Mouse (Mus musculus) spleen, adult 2 months (tissue): ENCODE data around the gene Nhs. TPM values are rescaled to one million over a fixed set of nuclear protein-coding genes. Genes with fewer than 3 reads are reported as not detected.

Experiments
- DNase-seq, 2 experiments: peaks; one replicate each; pipeline versions ENCODE4 v3.0.0 to v3.0.0-alpha.2; 2012 to 2021; ENCODE audit warnings: low spot score in 2 of 2, low read depth in 1 of 2
- H3K27ac ChIP-seq: fragments of 200-500 bp; 2 replicates; pipeline ENCODE4 v1.5.1; 2012; ENCODE audit warnings: low read length, inconsistent platforms; ENCODE audit not compliant: insufficient read depth
- H3K27me3 ChIP-seq: fragments of 200-500 bp; 2 replicates; pipeline ENCODE4 v1.6.1; 2012; ENCODE audit warnings: mild to moderate bottlenecking, moderate library complexity, low read length, inconsistent platforms; ENCODE audit not compliant: control insufficient read depth, insufficient read depth
- H3K36me3 ChIP-seq: fragments of 200-500 bp; 2 replicates; pipeline ENCODE4 v1.6.1; 2012; ENCODE audit warnings: mild to moderate bottlenecking, low read length, inconsistent platforms; ENCODE audit not compliant: control insufficient read depth, insufficient read depth
- H3K4me1 ChIP-seq: fragments of 200-500 bp; 2 replicates; pipeline ENCODE4 v1.6.1; 2011; ENCODE audit warnings: inconsistent platforms; ENCODE audit not compliant: control insufficient read depth, insufficient read depth, insufficient read length
- H3K4me3 ChIP-seq: fragments of 200-500 bp; 2 replicates; pipeline ENCODE4 v1.5.1; 2011; ENCODE audit warnings: mild to moderate bottlenecking, inconsistent platforms; ENCODE audit not compliant: insufficient read depth, insufficient read length; ENCODE audit errors: extremely low read depth
- CTCF ChIP-seq: fragments of 200-500 bp; IDR thresholded peaks from 2 replicates; pipeline ENCODE4 v1.5.1; 2011; ENCODE audit warnings: mild to moderate bottlenecking, inconsistent platforms; ENCODE audit not compliant: insufficient read depth, insufficient read length, insufficient replicate concordance; ENCODE audit errors: extremely low read depth
- POLR2A ChIP-seq: fragments of 200-500 bp; IDR thresholded peaks from 2 replicates; pipeline ENCODE4 v1.6.1; 2011; ENCODE audit warnings: low read depth, low read length, inconsistent platforms
- WGBS: fragments of 180-500 bp; shearing (Covaris S2); methylation state at CpG from one replicate; pipeline ENCODE4 v1.1.7; 2018; 5-methylcytosine and 5-hydroxymethylcytosine counted together
- polyA plus RNA-seq: library from polyadenylated mRNA; depleted of rRNA; stranded (reverse); fragments of >200 nt; gene quantifications from 2 replicates; pipeline ENCODE4 v1.2.3, GENCODE M21; 2012

The Nhs gene
- polyA plus RNA-seq, 1 experiment, result 0.28 TPM

DNA sequence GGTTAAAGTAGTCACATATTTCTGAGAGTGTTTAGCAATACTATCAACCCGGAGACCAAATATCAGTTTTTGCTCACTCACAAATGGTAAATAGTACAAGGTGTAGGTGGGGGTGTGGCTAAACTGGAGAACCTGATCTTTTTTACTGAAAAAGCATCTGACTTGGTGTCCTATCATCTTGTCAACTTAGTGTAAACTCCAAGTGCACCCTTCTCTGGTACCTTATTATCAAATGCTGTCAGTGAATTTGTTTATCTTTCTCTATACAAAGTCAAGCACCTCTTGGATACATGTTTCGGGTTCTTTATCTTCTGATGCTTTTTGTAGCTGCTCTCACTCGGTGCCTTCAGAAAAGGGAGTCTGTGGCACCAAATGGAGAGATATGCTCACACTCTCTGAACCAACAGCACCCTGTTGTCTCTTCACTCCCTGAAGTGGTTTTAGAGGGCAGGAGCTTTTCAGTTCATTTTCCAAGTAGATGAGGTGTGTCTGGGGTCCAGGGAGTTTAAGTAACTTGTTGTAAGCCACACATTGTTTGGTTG lies 187.5 kb downstream of the Nhs start:
- Histone ChIP-seq H3K27me3 (no peaks in the 10 kb centered on the region), H3K27ac (no peak overlapping the region), H3K36me3 (no peaks in the 10 kb centered on the region), H3K4me3 (no peak overlapping the region), H3K4me1 (no peaks in the 10 kb centered on the region)
- DNase-seq, result no peak
- no peak for TF ChIP-seq POLR2A
- TF ChIP-seq CTCF, result no peak
- WGBS, result 82% methylated on average over 3 of the region's 3 CpGs

DNA sequence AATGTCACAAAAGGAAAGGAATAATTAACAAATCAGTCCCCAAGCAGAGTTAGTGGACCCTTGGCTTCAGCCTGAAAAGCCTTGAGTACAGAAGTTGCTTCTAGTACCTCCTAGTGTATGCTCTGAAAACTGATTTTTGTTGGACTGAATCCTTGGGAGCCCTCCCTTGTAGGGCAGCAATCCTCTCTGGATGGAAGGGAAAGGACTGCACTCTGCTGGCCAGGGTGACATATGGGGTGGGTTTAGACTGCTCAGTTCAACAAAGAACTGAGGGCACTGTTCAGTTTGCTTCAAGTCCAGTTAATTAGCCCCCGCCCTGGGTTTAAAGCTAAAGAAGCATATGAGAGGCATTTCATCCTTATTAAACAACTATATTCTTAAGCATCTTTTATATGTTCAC lies 188.4 kb downstream of the Nhs start:
- no peak for TF ChIP-seq POLR2A
- no peak for TF ChIP-seq CTCF
- Histone ChIP-seq H3K27me3 (no peaks in the 10 kb centered on the region), H3K27ac (no peak overlapping the region), H3K4me3 (no peak overlapping the region), H3K4me1 (no peaks in the 10 kb centered on the region), H3K36me3 (no peaks in the 10 kb centered on the region)
- DNase-seq, result no peak
- 85% methylated on average over 1 of the region's 1 CpGs for WGBS

DNA sequence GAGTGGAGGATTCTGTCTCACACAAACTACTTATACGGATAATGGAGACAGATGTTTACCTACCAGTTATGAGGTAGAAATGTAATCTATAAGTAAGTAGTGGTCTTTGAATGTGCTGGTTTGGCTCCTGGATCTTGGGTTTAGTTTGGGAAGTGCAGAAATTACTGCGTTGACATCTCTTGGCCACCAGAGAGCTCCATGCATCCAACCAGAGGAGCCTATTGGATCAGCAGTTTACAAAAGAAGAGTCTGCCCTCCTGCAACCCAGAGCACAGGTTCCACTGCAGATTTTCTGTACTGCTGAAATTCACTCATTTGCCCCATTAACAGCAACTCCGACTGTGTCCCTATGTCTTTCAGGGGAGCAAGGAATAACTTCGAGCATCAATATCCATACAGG lies 191.8 kb downstream of the Nhs start:
- Histone ChIP-seq H3K36me3 (no peaks in the 10 kb centered on the region), H3K27ac (no peak overlapping the region), H3K4me3 (no peak overlapping the region), H3K4me1 (no peaks in the 10 kb centered on the region), H3K27me3 (no peaks in the 10 kb centered on the region)
- TF ChIP-seq POLR2A (no peak), CTCF (no peak)
- WGBS, result 60% methylated on average over 4 of the region's 4 CpGs
- no peak for DNase-seq

DNA sequence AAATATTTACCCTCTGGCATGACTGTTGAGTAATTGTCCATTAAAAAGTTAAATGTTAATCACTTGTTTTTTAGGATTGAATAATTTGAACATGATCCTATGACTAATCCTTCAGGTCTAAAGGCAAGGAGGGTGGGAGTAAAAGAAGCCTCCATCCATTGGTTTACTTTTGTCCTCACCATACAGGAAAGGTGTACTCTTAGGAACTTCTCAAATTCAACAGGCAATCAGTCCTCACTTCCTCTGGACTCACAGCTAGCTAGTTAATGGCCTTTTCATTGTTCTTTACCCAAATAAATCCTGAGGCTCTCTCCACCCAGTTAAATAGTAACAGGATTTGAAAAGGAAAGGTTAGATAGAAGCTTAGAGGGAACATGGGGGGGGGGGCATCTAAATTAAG lies 196.2 kb downstream of the Nhs start:
- Histone ChIP-seq H3K27ac (no peak overlapping the region), H3K4me3 (no peak overlapping the region), H3K36me3 (no peaks in the 10 kb centered on the region), H3K27me3 (no peaks in the 10 kb centered on the region), H3K4me1 (no peaks in the 10 kb centered on the region)
- no peak for DNase-seq
- no peak for TF ChIP-seq CTCF
- TF ChIP-seq POLR2A, result no peak

DNA sequence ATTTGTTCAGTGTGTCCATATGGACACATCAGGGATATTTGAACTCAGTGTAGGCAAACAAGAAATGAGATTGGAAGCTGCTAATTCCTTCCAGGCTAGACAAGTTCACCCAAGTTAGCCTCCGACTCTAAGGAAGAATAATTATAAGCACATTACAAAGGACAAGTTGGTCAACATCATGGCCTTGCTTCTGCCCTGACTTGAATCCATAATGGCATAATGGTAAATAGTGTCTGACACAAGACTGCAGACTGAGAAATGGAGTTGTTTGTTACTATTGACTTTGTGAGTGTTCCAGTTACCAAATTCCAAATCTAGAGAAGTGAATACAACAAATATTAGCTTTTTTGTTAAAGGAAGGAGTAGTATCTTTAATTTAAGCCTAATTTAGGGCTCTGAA lies 196.7 kb downstream of the Nhs start:
- no peaks in the 10 kb centered on the region for H3K36me3 ChIP-seq
- H3K27ac ChIP-seq, result no peak overlapping the region
- DNase-seq, result no peak
- 86% methylated on average over 1 of the region's 1 CpGs for WGBS
- no peak overlapping the region for H3K4me3 ChIP-seq
- no peak for TF ChIP-seq CTCF
- no peak for TF ChIP-seq POLR2A
- H3K4me1 ChIP-seq, result no peaks in the 10 kb centered on the region
- no peaks in the 10 kb centered on the region for H3K27me3 ChIP-seq

DNA sequence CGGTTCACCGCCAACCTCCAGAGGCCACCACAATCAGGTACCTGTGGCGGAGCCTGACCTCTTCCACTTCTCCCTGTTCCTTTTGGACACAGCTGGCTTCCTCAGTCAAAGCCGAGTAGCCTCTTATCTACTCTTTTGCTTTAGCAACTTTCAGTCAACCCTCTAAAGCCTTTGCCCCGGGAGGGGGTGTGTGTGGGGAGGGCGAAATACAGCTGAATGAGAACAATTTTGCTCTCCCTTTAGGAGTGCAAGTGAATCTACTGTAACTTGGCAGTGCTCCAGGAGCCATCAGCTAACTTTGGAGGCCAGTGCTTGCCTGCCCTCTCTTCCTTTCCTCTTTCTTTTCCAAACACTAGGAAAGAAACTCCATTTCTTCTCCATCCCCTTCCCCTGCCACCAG lies 197.8 kb downstream of the Nhs start:
- Histone ChIP-seq H3K27ac (no peak overlapping the region), H3K27me3 (no peaks in the 10 kb centered on the region), H3K36me3 (no peaks in the 10 kb centered on the region), H3K4me1 (no peaks in the 10 kb centered on the region), H3K4me3 (no peak overlapping the region)
- 75% methylated on average over 6 of the region's 6 CpGs for WGBS
- no peak for DNase-seq
- no peak for TF ChIP-seq POLR2A
- no peak for TF ChIP-seq CTCF

DNA sequence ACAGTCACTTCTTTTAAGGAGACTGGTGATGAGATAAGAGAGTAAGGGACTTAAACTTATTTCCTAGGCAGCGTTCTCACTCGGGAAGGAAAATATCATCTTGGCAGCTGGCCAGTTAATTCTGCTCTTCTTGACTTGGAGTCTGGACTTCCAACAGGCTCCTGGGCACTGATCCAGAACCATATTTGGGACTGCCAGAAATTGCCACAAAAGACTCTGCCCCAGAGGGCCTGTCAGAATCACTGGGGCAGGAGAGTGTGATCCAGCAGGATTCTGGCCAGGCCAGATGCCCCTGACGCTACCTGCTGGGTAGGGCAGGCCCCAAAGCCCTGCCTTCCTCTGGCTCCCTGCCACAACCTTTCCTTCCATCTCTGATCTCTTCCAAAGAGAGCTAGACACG lies 198.4 kb downstream of the Nhs start:
- Histone ChIP-seq H3K4me3 (no peak overlapping the region), H3K4me1 (no peaks in the 10 kb centered on the region), H3K27ac (no peak overlapping the region), H3K36me3 (no peaks in the 10 kb centered on the region), H3K27me3 (no peaks in the 10 kb centered on the region)
- 73% methylated on average over 4 of the region's 4 CpGs for WGBS
- no peak for DNase-seq
- no peak for TF ChIP-seq POLR2A
- no peak for TF ChIP-seq CTCF
